Mouse (Mus musculus) stomach, embryonic 16.5 days (tissue): ENCODE measurements around the gene Dcst2. TPM values are rescaled to one million over a fixed set of nuclear protein-coding genes. Genes with fewer than 3 reads are reported as not detected.

ENCODE experiments used
- ATAC-seq: fragments of 200-750 bp; cut with Nextera tagmentation; 2 replicates; pipeline ENCODE4 v1.8.0; 2017; ENCODE audit warnings: moderate number of reproducible peaks, moderate TSS enrichment; ENCODE audit not compliant: insufficient read depth, low FRiP score
- H3K27ac ChIP-seq: fragments of 300-500 bp; sonication (generic); 2 replicates; pipeline ENCODE4 v1.5.1; 2014; ENCODE audit warnings: low read length
- H3K27me3 ChIP-seq: fragments of 300-500 bp; sonication (generic); 2 replicates; pipeline ENCODE4 v1.6.1; 2014; ENCODE audit warnings: low read length, control low read depth, mixed read lengths; ENCODE audit not compliant: control insufficient read depth, insufficient read depth
- H3K36me3 ChIP-seq: fragments of 300-500 bp; sonication (generic); 2 replicates; pipeline ENCODE4 v1.6.1; 2014; ENCODE audit warnings: low read length; ENCODE audit not compliant: control insufficient read depth, insufficient read depth
- H3K4me1 ChIP-seq: fragments of 300-500 bp; sonication (generic); 2 replicates; pipeline ENCODE4 v1.6.1; 2014; ENCODE audit warnings: low read length, control low read depth, mixed read lengths; ENCODE audit not compliant: control insufficient read depth, insufficient read depth
- H3K4me2 ChIP-seq: fragments of 300-500 bp; sonication (generic); 2 replicates; pipeline ENCODE4 v1.6.1; 2014; ENCODE audit warnings: low read depth, low read length, mixed read lengths
- H3K4me3 ChIP-seq: fragments of 300-500 bp; sonication (generic); replicated peaks from 2 replicates; pipeline ENCODE4 v1.5.1; 2014; ENCODE audit warnings: mild to moderate bottlenecking, low read length
- H3K9ac ChIP-seq: fragments of 300-500 bp; sonication (generic); 2 replicates; pipeline ENCODE4 v1.6.1; 2014; ENCODE audit warnings: low read length
- H3K9me3 ChIP-seq: fragments of 300-500 bp; sonication (generic); replicated peaks from 2 replicates; pipeline ENCODE4 v1.6.1; 2016; ENCODE audit warnings: low read length, control low read depth; ENCODE audit not compliant: control insufficient read depth
- WGBS: fragments of 180-500 bp; shearing (Covaris S2); extraction: QIAGEN DNeasy Blood & Tissue Kit; methylation state at CpG from one replicate; pipeline ENCODE4 v1.1.7; 2014; 5-methylcytosine and 5-hydroxymethylcytosine counted together
- polyA plus RNA-seq: library from polyadenylated mRNA; unstranded; fragments of >200 nt; fragmentation: Nextera tagmentation; extraction: Ambion mirVana; gene quantifications from 2 replicates; pipeline ENCODE4 v1.2.1, GENCODE M21; 2015

Gene Dcst2
- polyA plus RNA-seq = 0.45 and 0.49 TPM in 2 replicates

GRCm38 (mm10) chr3:89361675-89362074 is at the start of gene Dcst2:
Dcst2 (plus strand) TSS chr3:89361975.
- 86% methylated on average over 7 of the region's 7 CpGs for WGBS
- no peak within 1 kb of the TSS for H3K27ac ChIP-seq

GRCm38 (mm10) chr3:89314340-89314739 is 47.4 kb upstream of the Dcst2 start:
- peaks cover 30% of the 10 kb centered on the region for H3K4me1 ChIP-seq
- no peak overlapping the region for H3K4me2 ChIP-seq
- no peaks in the 10 kb centered on the region for H3K36me3 ChIP-seq
- H3K27ac ChIP-seq = peak overlapping the region; percentile 66
- H3K27me3 ChIP-seq = peaks cover 11% of the 10 kb centered on the region
- H3K4me3 ChIP-seq = no peak overlapping the region
- no peaks in the 10 kb centered on the region for H3K9me3 ChIP-seq
- WGBS = 52% methylated on average over 5 of the region's 5 CpGs
- H3K9ac ChIP-seq = no peak overlapping the region
- ATAC-seq = peak; percentile 6; the same call in 1 of the 2 replicates

More at GRCm38 (mm10) chr3:89361675-89362074, at the start of gene Dcst2:
- Histone ChIP-seq H3K4me3 (no peak within 1 kb of the TSS), H3K27me3 (no peaks in the 10 kb centered on the region), H3K36me3 (no peaks in the 10 kb centered on the region), H3K9ac (no peak within 1 kb of the TSS), H3K4me1 (peaks cover 10% of the 10 kb centered on the region; the same call in 1 of the 2 replicates), H3K4me2 (no peak within 1 kb of the TSS), H3K9me3 (no peaks in the 10 kb centered on the region)
- ATAC-seq = no peak

- WGBS = 43% methylated on average over 2 of the region's 2 CpGs
- Histone ChIP-seq H3K36me3 (no peaks in the 10 kb centered on the region), H3K9ac (peak overlapping the region; percentile 70; the same call in 1 of the 2 replicates), H3K27me3 (peaks cover 15% of the 10 kb centered on the region), H3K27ac (no peak overlapping the region), H3K4me1 (peaks cover 35% of the 10 kb centered on the region), H3K4me3 (peak overlapping the region; percentile 42), H3K4me2 (peak overlapping the region; percentile 70; the same call in 1 of the 2 replicates), H3K9me3 (no peaks in the 10 kb centered on the region)
- ATAC-seq = peak; percentile 14; the same call in 1 of the 2 replicates
Measured at GRCm38 (mm10) chr3:89314791-89315190, 47.0 kb upstream of the Dcst2 start.

- peaks cover 41% of the 10 kb centered on the region for H3K4me1 ChIP-seq
Measured at GRCm38 (mm10) chr3:89315195-89315929, 46.4 kb upstream of the Dcst2 start.

GRCm38 (mm10) chr3:89315930-89316831 is 45.6 kb upstream of the Dcst2 start:
- 8% methylated on average over 40 of the region's 40 CpGs for WGBS
- H3K4me3 ChIP-seq = peak overlapping the region; percentile 42
- ATAC-seq = peak; percentile 51; the same call in 1 of the 2 replicates
- H3K4me1 ChIP-seq = peaks cover 49% of the 10 kb centered on the region
- peaks cover 28% of the 10 kb centered on the region for H3K27me3 ChIP-seq
- no peaks in the 10 kb centered on the region for H3K9me3 ChIP-seq
- peak overlapping the region; percentile 70 for H3K4me2 ChIP-seq
- no peaks in the 10 kb centered on the region for H3K36me3 ChIP-seq
- H3K9ac ChIP-seq = peak overlapping the region; percentile 70
- H3K27ac ChIP-seq = peak overlapping the region; percentile 63

More at GRCm38 (mm10) chr3:89315195-89315929, 46.4 kb upstream of the Dcst2 start:
- Histone ChIP-seq H3K9me3 (no peaks in the 10 kb centered on the region), H3K4me2 (peak overlapping the region; percentile 70), H3K9ac (peak overlapping the region; percentile 70), H3K27me3 (peaks cover 20% of the 10 kb centered on the region), H3K4me3 (peak overlapping the region; percentile 42), H3K27ac (no peak overlapping the region), H3K36me3 (no peaks in the 10 kb centered on the region)
- peak; percentile 15; the same call in 1 of the 2 replicates for ATAC-seq
- WGBS = 6% methylated on average over 23 of the region's 26 CpGs

GRCm38 (mm10) chr3:89316833-89317232 is 44.9 kb upstream of the Dcst2 start:
- ATAC-seq = peak; percentile 41; the same call in 1 of the 2 replicates
- H3K9me3 ChIP-seq = no peaks in the 10 kb centered on the region
- no peak overlapping the region for H3K9ac ChIP-seq
- H3K4me3 ChIP-seq = peak overlapping the region; percentile 42
- H3K27ac ChIP-seq = peak overlapping the region; percentile 63
- peaks cover 55% of the 10 kb centered on the region for H3K4me1 ChIP-seq
- WGBS = 2% methylated on average over 4 of the region's 4 CpGs
- H3K27me3 ChIP-seq = peaks cover 32% of the 10 kb centered on the region
- H3K36me3 ChIP-seq = no peaks in the 10 kb centered on the region
- H3K4me2 ChIP-seq = peak overlapping the region; percentile 70

- Histone ChIP-seq H3K27ac (no peak overlapping the region), H3K9me3 (no peaks in the 10 kb centered on the region), H3K9ac (no peak overlapping the region), H3K27me3 (peaks cover 32% of the 10 kb centered on the region), H3K4me3 (no peak overlapping the region), H3K36me3 (no peaks in the 10 kb centered on the region), H3K4me1 (peaks cover 58% of the 10 kb centered on the region), H3K4me2 (no peak overlapping the region)
- ATAC-seq = no peak
- WGBS = 58% methylated on average over 6 of the region's 6 CpGs
Measured at GRCm38 (mm10) chr3:89317246-89317645, 44.5 kb upstream of the Dcst2 start.

- H3K27ac ChIP-seq = no peak overlapping the region
- no peak overlapping the region for H3K4me3 ChIP-seq
- no peaks in the 10 kb centered on the region for H3K9me3 ChIP-seq
- no peaks in the 10 kb centered on the region for H3K36me3 ChIP-seq
- H3K4me2 ChIP-seq = no peak overlapping the region
- no peak overlapping the region for H3K9ac ChIP-seq
- 67% methylated on average over 8 of the region's 8 CpGs for WGBS
- ATAC-seq = no peak
- peaks cover 32% of the 10 kb centered on the region for H3K27me3 ChIP-seq
- peaks cover 60% of the 10 kb centered on the region for H3K4me1 ChIP-seq
Measured at GRCm38 (mm10) chr3:89318316-89318715, 43.5 kb upstream of the Dcst2 start.
